Mouse (Mus musculus) lung, postnatal 0 days (tissue): ENCODE measurements around the gene Pum2. TPM values are rescaled to one million over a fixed set of nuclear protein-coding genes. Genes with fewer than 3 reads are reported as not detected.

ENCODE experiments used
- ATAC-seq: fragments of 200-750 bp; cut with Nextera tagmentation; 2 replicates; pipeline ENCODE4 v1.8.0; 2017; ENCODE audit warnings: moderate library complexity
- DNase-seq: peaks from one replicate; pipeline ENCODE4 v3.0.0-alpha.2; 2016; ENCODE audit warnings: low spot score
- H3K27ac ChIP-seq: fragments of 300-500 bp; sonication (generic); 2 replicates; pipeline ENCODE4 v1.5.1; 2014; ENCODE audit warnings: antibody characterized with exemption, mild to moderate bottlenecking, low read length, mixed read lengths
- H3K27me3 ChIP-seq: fragments of 300-500 bp; sonication (generic); replicated peaks from 2 replicates; pipeline ENCODE4 v1.6.1; 2014; ENCODE audit warnings: low read length, mixed read lengths; ENCODE audit not compliant: insufficient read depth
- H3K36me3 ChIP-seq: fragments of 300-500 bp; sonication (generic); 2 replicates; pipeline ENCODE4 v1.6.1; 2014; ENCODE audit warnings: low read length, mixed read lengths; ENCODE audit not compliant: insufficient read depth
- H3K4me1 ChIP-seq: fragments of 300-500 bp; sonication (generic); 2 replicates; pipeline ENCODE4 v1.6.1; 2014; ENCODE audit warnings: antibody characterized with exemption, low read depth, low read length, mixed read lengths; ENCODE audit not compliant: insufficient read depth
- H3K4me2 ChIP-seq: fragments of 300-500 bp; sonication (generic); replicated peaks from 2 replicates; pipeline ENCODE4 v1.6.1; 2014; ENCODE audit warnings: low read depth, mild to moderate bottlenecking, low read length, moderate library complexity, mixed read lengths
- H3K4me3 ChIP-seq: fragments of 300-500 bp; sonication (generic); 2 replicates; pipeline ENCODE4 v1.5.1; 2014; ENCODE audit warnings: low read depth, low read length
- H3K9ac ChIP-seq: fragments of 300-500 bp; sonication (generic); replicated peaks from 2 replicates; pipeline ENCODE4 v1.6.1; 2014; ENCODE audit warnings: low read depth, mild to moderate bottlenecking
- H3K9me3 ChIP-seq: fragments of 300-500 bp; sonication (generic); 2 replicates; pipeline ENCODE4 v1.6.1; 2016; ENCODE audit warnings: low read length, mixed read lengths
- CTCF ChIP-seq: IDR thresholded peaks from 2 replicates; pipeline ENCODE4 v1.5.1; 2016; ENCODE audit warnings: antibody characterized with exemption, mild to moderate bottlenecking
- EP300 ChIP-seq: IDR thresholded peaks from 2 replicates; pipeline ENCODE4 v1.6.1; 2016; ENCODE audit warnings: antibody characterized with exemption, mild to moderate bottlenecking, control low read depth
- WGBS: fragments of 180-500 bp; shearing (Covaris S2); extraction: QIAGEN DNeasy Blood & Tissue Kit; methylation state at CpG from one replicate; pipeline ENCODE4 v1.1.7; 2014; 5-methylcytosine and 5-hydroxymethylcytosine counted together
- polyA plus RNA-seq: library from polyadenylated mRNA; unstranded; fragments of >200 nt; fragmentation: Nextera tagmentation; extraction: Ambion mirVana; gene quantifications from 2 replicates; pipeline ENCODE4 v1.2.1, GENCODE M21; 2015

Gene Pum2
- polyA plus RNA-seq, 1 experiment from 2014 or later, result 26.9 TPM

- Histone ChIP-seq H3K27me3 (no peaks in the 10 kb centered on the region), H3K36me3 (no peaks in the 10 kb centered on the region), H3K4me2 (peak overlapping the region; percentile 90), H3K9ac (0 out of 2 replicates have a peak overlapping the region, but pooled peaks have one; percentile 79), H3K27ac (peak overlapping the region; percentile 89), H3K9me3 (no peaks in the 10 kb centered on the region), H3K4me3 (peak overlapping the region; percentile 82), H3K4me1 (peaks cover 10% of the 10 kb centered on the region; the same call in 1 of the 2 replicates)
- TF ChIP-seq CTCF (no peak), EP300 (no peak)
- WGBS, result 30% methylated on average over 6 of the region's 6 CpGs
- DNase-seq (peak; percentile 46), ATAC-seq (no peak)
These were observed 99.4 kb downstream of the Pum2 start for GRCm38 (mm10) chr12:8773336-8773735.

GRCm38 (mm10) chr12:8774183-8774582, 100.2 kb downstream of the Pum2 start:
- Histone ChIP-seq H3K4me1 (peaks cover 10% of the 10 kb centered on the region; the same call in 1 of the 2 replicates), H3K27me3 (no peaks in the 10 kb centered on the region), H3K4me2 (peak overlapping the region; percentile 90), H3K4me3 (no peak overlapping the region), H3K9ac (no peak overlapping the region), H3K9me3 (no peaks in the 10 kb centered on the region), H3K36me3 (no peaks in the 10 kb centered on the region), H3K27ac (peak overlapping the region; percentile 89)
- DNase-seq, result peak; percentile 52
- no peak for TF ChIP-seq CTCF
- TF ChIP-seq EP300, result no peak
- ATAC-seq, result no peak

DNA sequence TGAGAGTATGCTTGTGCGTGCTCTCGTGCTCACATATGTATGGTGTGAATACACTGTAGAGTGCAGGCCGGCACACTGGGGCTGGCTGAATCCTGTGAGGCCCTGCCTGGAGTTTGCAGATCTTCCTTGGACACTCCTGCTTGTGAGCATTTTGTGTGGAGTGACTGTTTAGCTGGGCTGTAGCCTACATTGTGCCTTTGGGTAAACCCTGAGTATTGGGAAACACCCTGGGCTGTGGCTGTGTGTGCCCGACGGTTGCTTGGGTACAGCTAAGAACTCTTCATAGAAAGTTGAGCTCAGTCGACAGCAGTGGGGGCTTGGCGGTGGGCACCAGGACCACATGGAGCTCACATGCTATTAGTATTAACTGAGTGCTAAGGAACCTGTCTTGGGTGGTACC, 102.3 kb downstream of the Pum2 start:
- TF ChIP-seq EP300, result no peak
- no peak for TF ChIP-seq CTCF
- Histone ChIP-seq H3K9me3 (no peaks in the 10 kb centered on the region), H3K4me2 (peak overlapping the region; percentile 29), H3K36me3 (no peaks in the 10 kb centered on the region), H3K9ac (no peak overlapping the region), H3K4me1 (peaks cover 13% of the 10 kb centered on the region; the same call in 1 of the 2 replicates), H3K4me3 (no peak overlapping the region), H3K27me3 (no peaks in the 10 kb centered on the region), H3K27ac (peak overlapping the region; percentile 39)
- ATAC-seq, result 0 out of 2 replicates have a peak, but pooled peaks have one; percentile 8
- no peak for DNase-seq
- WGBS, result 56% methylated on average over 7 of the region's 7 CpGs

DNA sequence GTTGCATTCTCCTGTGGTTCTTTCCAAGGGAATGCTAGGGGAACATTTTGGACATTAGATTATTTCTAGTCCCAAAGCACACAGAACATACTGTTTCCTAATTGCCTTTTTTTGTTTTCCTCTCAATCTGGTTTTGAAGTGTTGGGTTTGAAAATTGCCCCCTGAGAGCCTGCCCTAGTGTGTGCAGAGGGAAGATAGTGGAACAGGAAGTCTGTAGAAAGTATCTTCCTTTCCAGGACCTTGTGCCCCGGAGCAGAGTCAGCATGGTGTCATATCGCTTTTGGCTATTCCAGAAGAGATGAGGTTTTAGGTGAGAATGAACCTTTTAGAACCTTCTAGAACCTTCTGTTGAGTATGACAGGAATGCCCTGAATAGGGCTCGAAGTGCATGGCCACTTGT, 102.8 kb downstream of the Pum2 start:
- no peak for TF ChIP-seq EP300
- TF ChIP-seq CTCF, result no peak
- Histone ChIP-seq H3K4me1 (peaks cover 15% of the 10 kb centered on the region; the same call in 1 of the 2 replicates), H3K4me3 (no peak overlapping the region), H3K27ac (peak overlapping the region; percentile 39), H3K27me3 (no peaks in the 10 kb centered on the region), H3K36me3 (no peaks in the 10 kb centered on the region), H3K9me3 (no peaks in the 10 kb centered on the region), H3K4me2 (peak overlapping the region; percentile 25; the same call in 1 of the 2 replicates), H3K9ac (no peak overlapping the region)
- DNase-seq (no peak), ATAC-seq (no peak)
- 66% methylated on average over 3 of the region's 3 CpGs for WGBS

DNA sequence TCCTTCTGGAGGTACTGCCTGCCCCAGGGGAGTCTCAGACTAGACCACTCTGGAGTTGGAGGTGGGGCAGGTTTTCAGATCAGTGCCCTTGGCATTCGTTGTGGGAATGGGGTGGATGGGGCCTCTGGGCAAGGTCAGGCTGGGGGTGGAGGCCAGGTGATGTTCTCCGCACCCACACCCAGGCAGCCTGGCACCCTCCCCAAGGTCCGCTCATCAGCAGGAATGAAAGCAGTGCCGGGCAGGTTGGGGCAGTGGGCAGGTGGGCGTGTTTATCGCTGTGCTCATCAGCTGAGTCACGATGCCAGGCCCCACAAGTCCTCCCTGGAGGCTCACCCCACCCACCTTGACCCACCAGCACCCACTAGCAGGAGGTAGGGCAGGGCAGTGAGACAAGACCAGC, 104.2 kb downstream of the Pum2 start:
- no peak for ATAC-seq
- Histone ChIP-seq H3K36me3 (no peaks in the 10 kb centered on the region), H3K4me1 (peaks cover 17% of the 10 kb centered on the region; the same call in 1 of the 2 replicates), H3K9me3 (no peaks in the 10 kb centered on the region), H3K9ac (no peak overlapping the region), H3K27me3 (no peaks in the 10 kb centered on the region), H3K4me3 (no peak overlapping the region), H3K4me2 (peak overlapping the region; percentile 17; the same call in 1 of the 2 replicates), H3K27ac (peak overlapping the region; percentile 38; the same call in 1 of the 2 replicates)
- WGBS, result 65% methylated on average over 7 of the region's 7 CpGs
- TF ChIP-seq EP300 (no peak), CTCF (no peak)
- DNase-seq, result no peak

DNA sequence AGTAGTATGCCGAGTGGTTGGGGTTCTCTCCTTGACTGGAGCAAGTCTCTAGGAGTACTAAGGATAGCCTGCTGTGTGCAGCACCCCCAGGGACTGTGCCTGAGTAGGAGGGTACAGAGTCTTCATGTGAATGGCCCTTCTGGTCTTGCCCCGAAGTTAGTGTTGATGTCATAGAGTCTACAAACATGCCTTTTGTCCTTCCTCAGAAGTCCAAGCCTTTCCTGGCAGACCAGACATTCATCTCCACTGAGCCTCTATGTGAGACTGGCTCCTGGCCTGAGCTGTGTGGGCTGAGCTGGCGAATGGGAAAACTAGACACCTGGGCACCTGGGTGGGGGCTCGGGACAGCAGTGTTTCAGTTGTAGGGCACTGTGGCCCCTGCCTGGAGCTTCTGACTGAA, 105.9 kb downstream of the Pum2 start:
- no peaks in the 10 kb centered on the region for H3K9me3 ChIP-seq
- no peak overlapping the region for H3K4me3 ChIP-seq
- 50% methylated on average over 4 of the region's 4 CpGs for WGBS
- DNase-seq (no peak), ATAC-seq (peak; percentile 11; the same call in 1 of the 2 replicates)
- H3K27ac ChIP-seq, result peak overlapping the region; percentile 48
- no peaks in the 10 kb centered on the region for H3K27me3 ChIP-seq
- no peak overlapping the region for H3K4me2 ChIP-seq
- peaks cover 17% of the 10 kb centered on the region; the same call in 1 of the 2 replicates for H3K4me1 ChIP-seq
- no peak for TF ChIP-seq EP300
- TF ChIP-seq CTCF, result no peak
- no peak overlapping the region for H3K9ac ChIP-seq
- H3K36me3 ChIP-seq, result no peaks in the 10 kb centered on the region

DNA sequence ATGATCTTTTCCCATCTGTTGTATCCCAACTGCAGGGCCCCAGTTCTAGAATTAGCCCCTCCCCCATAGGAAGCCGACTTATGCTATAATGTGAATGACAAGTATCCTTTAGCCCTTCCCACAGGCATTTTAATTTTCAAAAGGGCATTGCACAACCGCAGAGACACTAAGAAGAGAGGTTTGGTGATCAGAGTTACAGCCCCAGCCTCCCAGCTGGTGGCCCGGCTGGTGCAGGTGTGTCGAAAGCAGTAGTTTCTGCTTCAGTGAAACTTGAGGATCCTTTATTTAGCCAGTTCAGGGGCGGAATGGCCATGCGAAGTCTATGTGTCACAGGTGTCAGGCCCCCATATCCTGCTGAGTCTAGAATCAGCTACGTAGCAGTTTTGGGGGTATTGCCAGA, 107.2 kb downstream of the Pum2 start:
- H3K4me1 ChIP-seq, result peaks cover 17% of the 10 kb centered on the region; the same call in 1 of the 2 replicates
- H3K9me3 ChIP-seq, result no peaks in the 10 kb centered on the region
- H3K4me2 ChIP-seq, result no peak overlapping the region
- DNase-seq (no peak), ATAC-seq (no peak)
- TF ChIP-seq CTCF (no peak), EP300 (no peak)
- H3K9ac ChIP-seq, result no peak overlapping the region
- peak overlapping the region; percentile 48; the same call in 1 of the 2 replicates for H3K27ac ChIP-seq
- WGBS, result 55% methylated on average over 7 of the region's 7 CpGs
- no peaks in the 10 kb centered on the region for H3K36me3 ChIP-seq
- H3K4me3 ChIP-seq, result no peak overlapping the region
- no peaks in the 10 kb centered on the region for H3K27me3 ChIP-seq
